Mouse (Mus musculus) G1E (cell line): ENCODE results near the gene Lrrfip2.

Experiments used
- CTCF ChIP-seq: IDR thresholded peaks from 2 replicates; pipeline ENCODE4 v1.5.1; 2012; ENCODE audit warnings: low read depth, low read length, inconsistent platforms, mixed read lengths
- GATA1 ChIP-seq: IDR thresholded peaks from 2 replicates; pipeline ENCODE4 v1.6.1; 2012; ENCODE audit warnings: borderline replicate concordance, low read length, inconsistent platforms, mixed read lengths
- POLR2AphosphoS5 ChIP-seq: IDR thresholded peaks from 2 replicates; pipeline ENCODE4 v1.6.1; 2012; ENCODE audit warnings: low read depth, low read length, inconsistent platforms; ENCODE audit not compliant: insufficient replicate concordance
- TAL1 ChIP-seq: conservative IDR thresholded peaks from 2 replicates; pipeline ENCODE4 v1.6.1; 2012; ENCODE audit warnings: low read depth, low read length, inconsistent platforms, mixed read lengths

DNA sequence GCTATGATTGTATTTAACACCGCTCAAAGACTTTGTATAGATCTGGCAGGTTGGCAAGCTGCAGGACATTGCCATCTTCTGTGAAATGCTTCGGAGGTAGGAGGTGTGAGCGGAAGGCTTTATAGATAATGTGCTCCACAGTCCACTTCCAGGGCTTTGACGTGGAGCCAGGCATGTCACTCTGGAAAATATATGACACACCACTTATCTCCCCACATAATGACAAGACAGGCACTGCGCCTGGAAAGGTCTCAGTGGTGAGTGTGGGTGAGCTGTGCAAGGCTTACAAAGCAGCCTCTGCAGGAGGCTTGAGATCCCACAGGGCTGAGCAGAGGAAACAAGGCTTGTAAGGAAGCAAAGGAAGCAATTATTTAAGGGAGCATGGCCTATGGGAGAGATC, 111.1 kb downstream of the Lrrfip2 start:
- TF ChIP-seq CTCF (no peak), GATA1 (no peak), TAL1 (no peak), POLR2AphosphoS5 (no peak)
